Mouse (Mus musculus): ENCODE results near the gene Lmntd1. TPM values are rescaled to one million over a fixed set of nuclear protein-coding genes. Genes with fewer than 3 reads are reported as not detected.

Gene Lmntd1
- total and polyA plus RNA-seq, 3 experiments, result 0.08 to 0.43 (median 0.26) TPM

- DNase-seq (ENCODE audit: extremely low read depth), result no peak
- Histone ChIP-seq H3K27ac (ENCODE audit: insufficient read depth, low read depth) (no peak overlapping the region), H3K9me3 (replicated peaks; ENCODE audit: low read length) (peaks cover 9% of the 10 kb centered on the region), H3K79me2 (replicated peaks; ENCODE audit: control insufficient read depth, extremely low read depth, insufficient read depth, poor library complexity, severe bottlenecking) (no peaks in the 10 kb centered on the region), H3K27me3 (replicated peaks) (no peaks in the 10 kb centered on the region), H3K36me3 (replicated peaks in 1 of 2; ENCODE audit: control insufficient read depth in 1 of 2, insufficient read depth in 1 of 2, low read length in 1 of 2) (no peaks in the 10 kb centered on the region), H3K4me3 (replicated peaks in 1 of 3; ENCODE audit: low read depth in 2 of 3, low read length in 2 of 3, poor library complexity in 1 of 3) (no peak overlapping the region), H3K4me1 (ENCODE audit: control insufficient read depth in 1 of 2, insufficient read depth in 2 of 2) (peaks cover 0 to 14% of the 10 kb centered on the region in 2 experiments; a peak in 2 of 4 replicates), H3K9ac (ENCODE audit: insufficient read depth, low read depth) (no peak overlapping the region), H3K4me2 (ENCODE audit: insufficient read depth, low read depth, poor library complexity, severe bottlenecking) (no peak overlapping the region)
- in situ Hi-C loops (cut with MboI; ENCODE audit: low pct_ligation_motif_present, low pct_unique_long_range_greater_than_20kb, low sequenced_read_pairs), result no loop called here
- TF ChIP-seq CTCF (conservative IDR thresholded peaks at IDR 0.05 in 1 of 2, IDR thresholded peaks at IDR 0.05 in 1 of 2; ENCODE audit: low read depth in 2 of 2, low read length in 2 of 2), result peak in 1 of 2 experiments; percentile 8; a peak in 1 of 4 replicates
- TF ChIP-seq JUN (IDR thresholded peaks at IDR 0.05; ENCODE audit: insufficient read depth, low read depth, low read length), result no peak
- dilution Hi-C loops (cut with MboI; ENCODE audit: extremely low pct_ligation_motif_present, extremely low pct_unique_long_range_greater_than_20kb, low sequenced_read_pairs), result no loop called here
Measured at GRCm38 (mm10) chr6:145353806-145354205, 260.3 kb downstream of the Lmntd1 start.

- H3K4me2 ChIP-seq (ENCODE audit: insufficient read depth, low read depth, poor library complexity, severe bottlenecking), result no peak overlapping the region
- in situ Hi-C loops (cut with MboI; ENCODE audit: low pct_ligation_motif_present, low pct_unique_long_range_greater_than_20kb, low sequenced_read_pairs) (no loop called here), dilution Hi-C loops (cut with MboI; ENCODE audit: extremely low pct_ligation_motif_present, extremely low pct_unique_long_range_greater_than_20kb, low sequenced_read_pairs) (no loop called here)
- TF ChIP-seq RCOR1 (conservative IDR thresholded peaks at IDR 0.05; ENCODE audit: low read depth, low read length), result no peak
- TF ChIP-seq IRF4 (IDR thresholded peaks at IDR 0.05; ENCODE audit: low read depth, low read length), result no peak
- no peak for TF ChIP-seq MAFK (IDR thresholded peaks at IDR 0.05; ENCODE audit: insufficient replicate concordance, low read length)
- TF ChIP-seq POLR2A (IDR thresholded peaks at IDR 0.05; ENCODE audit: low read depth, low read length), result no peak
- no peak for TF ChIP-seq CTCF (conservative IDR thresholded peaks at IDR 0.05 in 1 of 2, IDR thresholded peaks at IDR 0.05 in 1 of 2; ENCODE audit: low read depth in 2 of 2, low read length in 2 of 2)
- TF ChIP-seq PAX5 (IDR thresholded peaks at IDR 0.05; ENCODE audit: low read length), result no peak
- TF ChIP-seq MAZ (IDR thresholded peaks at IDR 0.05; ENCODE audit: low read depth, low read length), result no peak
- TF ChIP-seq MEF2A (IDR thresholded peaks at IDR 0.05; ENCODE audit: borderline replicate concordance, low read depth, low read length), result no peak
- TF ChIP-seq ZKSCAN1 (IDR thresholded peaks at IDR 0.05; ENCODE audit: borderline replicate concordance, low read depth, low read length), result no peak
- H3K9me3 ChIP-seq (replicated peaks; ENCODE audit: low read length), result peaks cover 9% of the 10 kb centered on the region
- DNase-seq (ENCODE audit: extremely low read depth), result no peak
- H3K27ac ChIP-seq (ENCODE audit: insufficient read depth, low read depth), result no peak overlapping the region
- peaks cover 4 to 22% of the 10 kb centered on the region in 2 experiments; a peak in 2 of 4 replicates for H3K4me1 ChIP-seq (ENCODE audit: control insufficient read depth in 1 of 2, insufficient read depth in 2 of 2)
- no peaks in the 10 kb centered on the region for H3K27me3 ChIP-seq (replicated peaks)
- no peak overlapping the region for H3K9ac ChIP-seq (ENCODE audit: insufficient read depth, low read depth)
- H3K79me2 ChIP-seq (replicated peaks; ENCODE audit: control insufficient read depth, extremely low read depth, insufficient read depth, poor library complexity, severe bottlenecking), result no peaks in the 10 kb centered on the region
- no peak overlapping the region for H3K4me3 ChIP-seq (replicated peaks in 1 of 3; ENCODE audit: low read depth in 2 of 3, low read length in 2 of 3, poor library complexity in 1 of 3)
- H3K36me3 ChIP-seq (replicated peaks in 1 of 2; ENCODE audit: control insufficient read depth in 1 of 2, insufficient read depth in 1 of 2, low read length in 1 of 2), result no peaks in the 10 kb centered on the region
Measured at GRCm38 (mm10) chr6:145352705-145353104, 261.4 kb downstream of the Lmntd1 start.

- peak; percentile 72 for DNase-seq (ENCODE audit: extremely low read depth)
Measured at GRCm38 (mm10) chr6:145348196-145348915, 265.8 kb downstream of the Lmntd1 start.

More at GRCm38 (mm10) chr6:145348196-145348915, 265.8 kb downstream of the Lmntd1 start:
- Histone ChIP-seq H3K4me1 (ENCODE audit: control insufficient read depth in 1 of 2, insufficient read depth in 2 of 2) (peaks cover 4 to 28% of the 10 kb centered on the region in 2 experiments; a peak in 3 of 4 replicates), H3K36me3 (replicated peaks in 1 of 2; ENCODE audit: control insufficient read depth in 1 of 2, insufficient read depth in 1 of 2, low read length in 1 of 2) (no peaks in the 10 kb centered on the region), H3K9me3 (replicated peaks; ENCODE audit: low read length) (no peaks in the 10 kb centered on the region), H3K79me2 (replicated peaks; ENCODE audit: control insufficient read depth, extremely low read depth, insufficient read depth, poor library complexity, severe bottlenecking) (no peaks in the 10 kb centered on the region), H3K4me2 (ENCODE audit: insufficient read depth, low read depth, poor library complexity, severe bottlenecking) (no peak overlapping the region), H3K27ac (ENCODE audit: insufficient read depth, low read depth) (no peak overlapping the region), H3K4me3 (replicated peaks in 1 of 3; ENCODE audit: low read depth in 2 of 3, low read length in 2 of 3, poor library complexity in 1 of 3) (no peak overlapping the region), H3K27me3 (replicated peaks) (no peaks in the 10 kb centered on the region), H3K9ac (ENCODE audit: insufficient read depth, low read depth) (no peak overlapping the region)
- dilution Hi-C loops (cut with MboI; ENCODE audit: extremely low pct_ligation_motif_present, extremely low pct_unique_long_range_greater_than_20kb, low sequenced_read_pairs) (no loop called here), in situ Hi-C loops (cut with MboI; ENCODE audit: low pct_ligation_motif_present, low pct_unique_long_range_greater_than_20kb, low sequenced_read_pairs) (loop anchor here (5.0 kb wide), 1 partner anchor 256 kb away; no protein-coding TSS in a partner anchor)
- TF ChIP-seq TBP (conservative IDR thresholded peaks at IDR 0.05; ENCODE audit: low read depth, low read length), result no peak
- peak; percentile 68 for TF ChIP-seq RAD21 (IDR thresholded peaks at IDR 0.05; ENCODE audit: low read depth, low read length)
- TF ChIP-seq ZKSCAN1 (IDR thresholded peaks at IDR 0.05; ENCODE audit: borderline replicate concordance, low read depth, low read length), result no peak
- TF ChIP-seq ZNF384 (IDR thresholded peaks at IDR 0.05; ENCODE audit: low read depth, low read length), result no peak
- TF ChIP-seq IRF4 (IDR thresholded peaks at IDR 0.05; ENCODE audit: low read depth, low read length), result 0 out of 2 replicates have a peak, but pooled peaks have one; percentile 12
- TF ChIP-seq NRF1 (IDR thresholded peaks at IDR 0.05; ENCODE audit: low read depth, low read length), result 0 out of 2 replicates have a peak, but pooled peaks have one; percentile 12
- TF ChIP-seq CTCF (conservative IDR thresholded peaks at IDR 0.05 in 1 of 2, IDR thresholded peaks at IDR 0.05 in 1 of 2; ENCODE audit: low read depth in 2 of 2, low read length in 2 of 2), result peak; percentile 18 to 81; a peak in 3 of 4 replicates
- TF ChIP-seq SMC3 (IDR thresholded peaks at IDR 0.05; ENCODE audit: low read depth, low read length), result peak; percentile 69
- TF ChIP-seq MAX (IDR thresholded peaks at IDR 0.05; ENCODE audit: low read length), result peak; percentile 94
- TF ChIP-seq JUN (IDR thresholded peaks at IDR 0.05; ENCODE audit: insufficient read depth, low read depth, low read length), result no peak

Measured in CH12.LX (cell line).